Mouse (Mus musculus) testis, adult 2 months (tissue): ENCODE measurements at regions not wholly inside any gene's neighbourhood (a gene's known extent, or its start where the extent isn't known, plus 50 kb on each side); places are given as distances from the start of the nearest gene placed in this dataset.

Source experiments
- H3K27ac ChIP-seq: fragments of 200-500 bp; 2 replicates; pipeline ENCODE4 v1.5.1; 2012; ENCODE audit warnings: low read depth, low read length; ENCODE audit not compliant: control insufficient read depth, insufficient read depth
- H3K27me3 ChIP-seq: fragments of 200-500 bp; 2 replicates; pipeline ENCODE4 v1.6.1; 2012; ENCODE audit warnings: mild to moderate bottlenecking, low read length, moderate library complexity; ENCODE audit not compliant: control insufficient read depth, insufficient read depth
- H3K36me3 ChIP-seq: fragments of 200-500 bp; 2 replicates; pipeline ENCODE4 v1.6.1; 2012; ENCODE audit warnings: mild to moderate bottlenecking, low read length; ENCODE audit not compliant: control insufficient read depth, insufficient read depth
- H3K4me1 ChIP-seq: fragments of 200-500 bp; 2 replicates; pipeline ENCODE4 v1.6.1; 2012; ENCODE audit warnings: low read length; ENCODE audit not compliant: control insufficient read depth, insufficient read depth
- H3K4me3 ChIP-seq: fragments of 200-500 bp; 2 replicates; pipeline ENCODE4 v1.5.1; 2012; ENCODE audit warnings: low read depth, mild to moderate bottlenecking, low read length, moderate library complexity, mixed read lengths; ENCODE audit not compliant: control insufficient read depth
- CTCF ChIP-seq: fragments of 200-500 bp; IDR thresholded peaks from 2 replicates; pipeline ENCODE4 v1.5.1; 2012; ENCODE audit warnings: low read depth, mild to moderate bottlenecking, inconsistent platforms, low read length, moderate library complexity; ENCODE audit not compliant: control insufficient read depth, insufficient read depth, insufficient replicate concordance
- POLR2A ChIP-seq: fragments of 200-500 bp; IDR thresholded peaks from 2 replicates; pipeline ENCODE4 v1.6.1; 2012; ENCODE audit warnings: low read depth, mild to moderate bottlenecking, inconsistent platforms, low read length, moderate library complexity; ENCODE audit not compliant: control insufficient read depth

- Histone ChIP-seq H3K36me3 (no peaks in the 10 kb centered on the region), H3K27ac (no peak overlapping the region), H3K4me1 (no peaks in the 10 kb centered on the region; the same call in 1 of the 2 replicates), H3K4me3 (no peak overlapping the region), H3K27me3 (no peaks in the 10 kb centered on the region)
- no peak for TF ChIP-seq POLR2A
- TF ChIP-seq CTCF = no peak
Measured at GRCm38 (mm10) chr2:170945401-170946105, 213.9 kb downstream of the Dok5 start.

DNA sequence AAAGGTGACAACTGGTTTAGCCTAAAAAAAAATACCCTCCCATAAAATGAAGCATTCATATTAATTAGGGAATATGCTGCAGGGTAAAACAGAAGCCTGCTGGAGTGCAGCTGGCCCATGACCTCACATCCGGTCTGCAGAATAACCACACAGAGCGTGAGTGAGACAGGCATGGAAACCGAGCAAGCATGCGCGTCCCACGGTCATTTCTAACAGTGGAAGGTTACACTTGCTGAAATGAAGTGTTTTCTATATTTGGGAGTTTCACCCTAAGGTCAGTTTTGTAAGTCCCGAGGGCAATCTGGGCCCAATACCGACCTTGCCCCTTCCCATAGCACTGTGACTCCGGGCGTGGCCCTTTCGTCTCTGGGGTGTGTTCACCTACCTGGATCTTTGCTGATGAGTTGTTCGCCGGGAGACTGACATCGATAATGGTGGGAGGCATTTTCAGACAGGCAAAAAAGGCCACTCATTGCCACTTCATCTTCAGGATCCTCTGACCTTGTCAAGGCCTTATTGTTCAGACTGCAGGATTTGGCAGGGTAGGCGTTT, 214.6 kb downstream of the Dok5 start:
- Histone ChIP-seq H3K4me1 (no peaks in the 10 kb centered on the region; the same call in 1 of the 2 replicates), H3K4me3 (no peak overlapping the region), H3K27ac (no peak overlapping the region)

GRCm38 (mm10) chr2:170947236-170947635, 215.6 kb downstream of the Dok5 start:
- Histone ChIP-seq H3K27me3 (no peaks in the 10 kb centered on the region), H3K36me3 (no peaks in the 10 kb centered on the region), H3K27ac (no peak overlapping the region), H3K4me1 (no peaks in the 10 kb centered on the region; the same call in 1 of the 2 replicates), H3K4me3 (no peak overlapping the region)
- no peak for TF ChIP-seq POLR2A
- TF ChIP-seq CTCF = no peak

More for the DNA sequence above, 214.6 kb downstream of the Dok5 start:
- H3K36me3 ChIP-seq = no peaks in the 10 kb centered on the region
- TF ChIP-seq CTCF = no peak
- no peak for TF ChIP-seq POLR2A
- no peaks in the 10 kb centered on the region for H3K27me3 ChIP-seq

DNA sequence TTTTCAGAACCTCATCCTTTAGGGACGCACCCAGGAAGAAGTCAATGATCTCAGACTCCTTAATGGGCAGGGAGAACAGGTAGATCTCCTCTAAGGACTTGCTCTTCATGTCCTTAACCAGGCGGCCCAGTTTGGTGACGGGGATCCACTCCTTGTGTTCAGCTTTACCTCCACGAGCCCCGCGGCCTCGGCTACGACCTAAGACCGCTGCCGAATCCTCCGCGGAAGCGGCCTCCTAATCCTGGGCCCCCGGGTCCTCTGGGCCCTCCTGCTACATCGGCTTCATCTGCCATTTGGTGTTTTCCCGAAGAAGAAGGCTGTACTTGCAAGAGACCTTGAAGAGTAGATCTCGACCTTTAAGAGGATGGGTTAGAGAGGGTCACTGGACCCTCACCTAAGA, 223.0 kb downstream of the Dok5 start:
- Histone ChIP-seq H3K4me3 (no peak overlapping the region), H3K36me3 (no peaks in the 10 kb centered on the region), H3K27ac (no peak overlapping the region), H3K4me1 (no peaks in the 10 kb centered on the region), H3K27me3 (no peaks in the 10 kb centered on the region)
- no peak for TF ChIP-seq POLR2A

GRCm38 (mm10) chr2:170956766-170957165, 225.2 kb downstream of the Dok5 start:
- Histone ChIP-seq H3K27ac (no peak overlapping the region), H3K36me3 (no peaks in the 10 kb centered on the region), H3K4me1 (no peaks in the 10 kb centered on the region), H3K4me3 (no peak overlapping the region), H3K27me3 (no peaks in the 10 kb centered on the region)
- TF ChIP-seq CTCF = no peak
- TF ChIP-seq POLR2A = no peak

DNA sequence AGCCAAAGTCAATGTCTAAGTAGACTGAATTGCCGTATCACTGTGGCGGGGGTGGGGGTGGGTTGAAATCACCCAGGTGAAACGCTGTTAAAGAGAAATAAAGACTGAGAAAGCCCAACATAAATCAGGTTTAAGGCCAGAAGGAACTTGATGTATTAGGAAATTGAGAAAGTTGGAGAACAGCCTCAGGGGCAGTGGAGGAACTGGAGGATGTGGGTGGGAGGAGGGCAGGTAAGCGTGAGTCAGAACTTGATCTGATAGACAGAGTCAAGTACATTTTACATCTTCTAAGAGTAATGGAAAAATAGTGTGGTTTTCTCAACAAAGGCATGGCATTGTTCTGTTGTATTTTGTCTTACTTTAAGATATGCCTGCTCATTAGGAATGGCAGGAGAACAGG, 228.8 kb downstream of the Dok5 start:
- Histone ChIP-seq H3K4me3 (no peak overlapping the region), H3K4me1 (no peaks in the 10 kb centered on the region), H3K36me3 (no peaks in the 10 kb centered on the region), H3K27me3 (no peaks in the 10 kb centered on the region), H3K27ac (no peak overlapping the region)
- TF ChIP-seq POLR2A (no peak), CTCF (no peak)

DNA sequence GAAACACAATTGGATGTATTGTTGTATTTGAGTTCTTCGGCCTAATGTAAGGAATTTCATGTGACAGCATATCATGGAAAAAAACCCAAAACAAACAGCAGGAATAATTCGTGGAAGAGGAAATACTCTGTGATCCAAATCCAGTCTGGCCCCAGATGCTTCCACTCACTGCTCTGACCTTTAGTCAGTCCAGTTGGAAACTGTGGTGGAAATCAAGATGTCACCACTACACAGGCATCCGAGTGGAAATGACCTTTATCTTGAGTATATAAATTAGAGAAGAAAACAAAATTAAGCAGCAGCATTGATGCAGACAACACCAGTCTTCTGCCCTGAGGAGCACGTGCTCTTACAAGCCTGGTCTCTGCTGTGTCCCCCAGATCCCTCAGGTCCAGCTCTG, 230.9 kb downstream of the Dok5 start:
- Histone ChIP-seq H3K27ac (no peak overlapping the region), H3K27me3 (no peaks in the 10 kb centered on the region), H3K4me3 (no peak overlapping the region), H3K36me3 (no peaks in the 10 kb centered on the region), H3K4me1 (no peaks in the 10 kb centered on the region)
- TF ChIP-seq POLR2A (no peak), CTCF (no peak)

- TF ChIP-seq CTCF (no peak), POLR2A (no peak)
- Histone ChIP-seq H3K36me3 (no peaks in the 10 kb centered on the region), H3K4me3 (no peak overlapping the region), H3K4me1 (no peaks in the 10 kb centered on the region), H3K27me3 (no peaks in the 10 kb centered on the region), H3K27ac (no peak overlapping the region)
Measured at GRCm38 (mm10) chr2:170969430-170969829, 237.8 kb downstream of the Dok5 start.
